In genomic region chr11:19562668-19563067, GRCm38 (mm10) we compare ENCODE assay signal across 23 mouse cellular contexts.
"Had no signal": no experiment of that assay in that cellular context is flagged by ENCODE, and none has a peak within 500 bp of the region (broad histone marks: within the 10 kb centered on the region; RNA-seq: fewer than 3 reads in every experiment).

No protein-coding gene starts in this region.

- H3K27ac ChIP-seq: liver, embryonic 13.5 days; liver, embryonic 15.5 days; lung, embryonic 15.5 days; macrophage; midbrain, embryonic 10.5 days; midbrain, embryonic 13.5 days; neural tube, embryonic 13.5 days; neural tube, embryonic 15.5 days; stomach, embryonic 15.5 days had no signal

- H3K9me3 ChIP-seq: liver, embryonic 13.5 days; liver, embryonic 15.5 days; lung, embryonic 15.5 days; midbrain, embryonic 10.5 days; midbrain, embryonic 13.5 days; neural tube, embryonic 13.5 days; neural tube, embryonic 15.5 days; stomach, embryonic 15.5 days had no signal

- H3K4me3 ChIP-seq: liver, embryonic 13.5 days; liver, embryonic 15.5 days; lung, embryonic 15.5 days; midbrain, embryonic 10.5 days; midbrain, embryonic 13.5 days; myocyte; neural tube, embryonic 13.5 days; neural tube, embryonic 15.5 days; stomach, embryonic 15.5 days had no signal

- H3K27me3 ChIP-seq: liver, embryonic 13.5 days; liver, embryonic 15.5 days; lung, embryonic 15.5 days; midbrain, embryonic 13.5 days; neural tube, embryonic 13.5 days; neural tube, embryonic 15.5 days; stomach, embryonic 15.5 days had no signal

- H3K9ac ChIP-seq: liver, embryonic 13.5 days; liver, embryonic 15.5 days; liver, postnatal 0 days; lung, embryonic 15.5 days; midbrain, embryonic 13.5 days; neural tube, embryonic 13.5 days; neural tube, embryonic 15.5 days; stomach, embryonic 15.5 days had no signal

- H3K4me2 ChIP-seq: liver, embryonic 13.5 days; liver, embryonic 15.5 days; lung, embryonic 15.5 days; midbrain, embryonic 13.5 days; neural tube, embryonic 13.5 days; neural tube, embryonic 15.5 days; stomach, embryonic 15.5 days had no signal

- ATAC-seq: liver, postnatal 0 days; lung, postnatal 0 days; midbrain, embryonic 13.5 days; midbrain, embryonic 16.5 days had no signal

- DNase-seq: liver, embryonic 13.5 days; liver, postnatal 0 days; lung, adult 2 months; lung, postnatal 14 days; lung, postnatal 36 days; retina, postnatal 1 day; right cerebral cortex, adult 18-20 months; right cerebral cortex, postnatal 25 days; right cerebral cortex, postnatal 4 days; thymus, adult 18-20 months; thymus, postnatal 25 days; thymus, postnatal 4 days had no signal

- H3K36me3 ChIP-seq: liver, embryonic 13.5 days; liver, embryonic 15.5 days; lung, embryonic 15.5 days; midbrain, embryonic 10.5 days; midbrain, embryonic 13.5 days; neural tube, embryonic 13.5 days; neural tube, embryonic 15.5 days; stomach, embryonic 15.5 days had no signal

- H3K4me1 ChIP-seq: liver, embryonic 13.5 days; liver, embryonic 15.5 days; lung, embryonic 15.5 days; midbrain, embryonic 13.5 days; neural tube, embryonic 13.5 days; neural tube, embryonic 15.5 days; stomach, embryonic 15.5 days had no signal
